Mouse (Mus musculus) left cerebral cortex, adult 9 months (tissue): Measurements from ENCODE around the gene Txndc11.

ENCODE experiments used
- DNase-seq, 2 experiments: peaks; one replicate each; pipeline ENCODE4 v3.0.0; 2022; ENCODE audit warnings: low spot score in 2 of 2

Gene Txndc11

GRCm38 (mm10) chr16:11104905-11105304 is 29.5 kb downstream of the Txndc11 start:
- DNase-seq = no peak

GRCm38 (mm10) chr16:11097301-11097700 is 37.1 kb downstream of the Txndc11 start:
- DNase-seq = no peak

GRCm38 (mm10) chr16:11093717-11094386 is 40.6 kb downstream of the Txndc11 start:
- no peak for DNase-seq

GRCm38 (mm10) chr16:11092523-11092922 is 41.9 kb downstream of the Txndc11 start:
- DNase-seq = peak in 1 of 2 experiments; percentile 67

DNA sequence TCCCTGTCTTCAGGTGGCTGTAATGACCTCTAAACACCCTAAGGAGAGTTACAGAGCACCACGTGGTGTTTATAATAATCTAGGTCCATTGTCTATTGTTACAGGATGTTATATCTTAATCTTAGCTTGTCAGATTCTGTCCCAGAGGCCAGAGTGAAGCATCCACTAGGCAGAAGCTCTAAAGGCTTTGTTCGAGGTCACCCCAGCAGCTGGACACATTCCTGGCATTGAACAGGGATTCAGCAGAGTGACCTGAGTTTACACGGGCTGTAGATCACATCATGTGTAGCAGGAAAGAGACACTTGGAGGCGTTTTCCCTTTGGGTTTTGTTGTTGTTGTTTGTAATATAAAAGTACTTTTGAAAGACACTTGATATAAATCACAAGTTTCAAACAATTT is 42.4 kb downstream of the Txndc11 start:
- no peak for DNase-seq

GRCm38 (mm10) chr16:11090836-11091570 is 43.4 kb downstream of the Txndc11 start:
- DNase-seq = no peak

- no peak for DNase-seq
These were observed 47.4 kb downstream of the Txndc11 start for GRCm38 (mm10) chr16:11086856-11087588.

DNA sequence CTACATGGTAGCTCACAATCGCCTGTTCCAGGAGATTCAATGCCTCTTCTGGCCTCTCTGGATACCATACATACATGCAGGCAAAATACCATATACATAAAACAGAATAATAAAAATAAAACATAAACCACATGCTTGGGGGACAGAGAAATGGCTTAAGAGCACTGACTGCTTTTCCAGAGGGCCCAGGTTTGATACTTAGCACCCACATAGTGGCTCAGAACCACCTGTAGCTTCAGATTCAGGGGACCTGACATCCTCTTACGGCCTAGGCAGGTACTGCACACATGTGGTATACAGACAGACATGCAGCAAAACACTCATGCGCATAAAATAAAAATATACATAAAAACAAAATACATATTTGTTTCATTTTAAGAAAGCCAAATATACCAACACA is 48.2 kb downstream of the Txndc11 start:
- no peak for DNase-seq

- DNase-seq = no peak
These were observed 50.3 kb downstream of the Txndc11 start for GRCm38 (mm10) chr16:11084181-11084580.

DNA sequence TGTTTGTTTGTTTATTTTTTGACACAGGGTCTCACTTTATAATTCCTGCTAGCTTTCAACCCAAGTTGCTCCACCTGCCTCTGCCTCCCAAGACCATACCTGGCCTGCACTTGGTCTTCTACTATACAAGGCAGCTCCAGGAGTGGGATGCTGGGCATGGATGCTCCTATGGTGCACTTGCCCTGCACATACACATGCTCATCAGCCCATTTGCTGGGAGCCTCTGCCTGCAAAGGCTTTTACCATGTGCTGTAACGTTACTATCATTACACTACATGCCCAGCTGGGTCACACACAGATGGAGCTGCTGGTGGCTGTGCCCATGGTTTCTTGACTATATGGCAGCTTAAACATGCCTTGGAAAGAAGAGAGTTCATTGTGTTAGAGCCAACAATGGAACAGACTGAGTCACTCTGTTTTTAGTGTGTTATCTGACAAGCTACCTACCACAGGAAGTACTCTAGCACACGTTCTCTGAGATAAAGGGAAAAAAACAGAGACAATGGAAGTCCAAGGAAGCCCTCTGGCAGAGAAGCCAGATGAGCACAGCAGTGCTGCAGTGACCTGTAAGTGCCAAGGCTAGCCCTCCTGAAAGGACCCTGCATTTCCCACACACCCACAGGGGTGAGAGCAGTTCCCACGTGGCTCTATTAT is 56.1 kb downstream of the Txndc11 start:
- no peak for DNase-seq

DNA sequence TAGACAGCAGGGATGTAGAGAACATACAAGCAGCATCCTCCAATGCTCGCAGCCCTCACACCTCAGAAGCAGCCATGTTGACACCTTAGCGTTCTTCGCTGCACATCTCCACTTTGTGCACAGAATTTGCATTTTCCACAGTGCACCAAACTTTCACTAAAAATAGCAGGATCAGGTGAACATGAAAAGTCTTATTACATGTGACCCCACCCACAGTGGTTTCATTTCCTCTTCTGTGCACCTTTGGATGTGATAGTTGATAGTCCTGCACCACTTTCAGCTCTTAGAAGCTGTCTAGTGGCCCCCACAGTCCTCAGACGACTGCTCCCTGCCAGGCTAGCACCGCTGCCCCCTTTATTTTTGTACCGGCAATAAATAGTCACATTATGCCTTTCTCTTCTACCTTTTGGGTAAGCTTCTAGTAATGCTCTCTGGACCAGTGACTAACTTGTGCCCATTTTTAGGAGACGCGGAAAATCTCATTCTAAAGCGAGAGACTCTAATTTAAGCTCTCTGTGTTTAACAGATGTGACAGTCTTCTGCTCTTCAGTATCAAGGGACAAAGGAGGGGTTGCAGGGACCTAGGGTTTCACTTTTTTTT is 56.7 kb downstream of the Txndc11 start:
- DNase-seq = no peak

GRCm38 (mm10) chr16:11073060-11073459 is 61.4 kb downstream of the Txndc11 start:
- DNase-seq = no peak

GRCm38 (mm10) chr16:11072454-11072853 is 62.0 kb downstream of the Txndc11 start:
- no peak for DNase-seq

DNA sequence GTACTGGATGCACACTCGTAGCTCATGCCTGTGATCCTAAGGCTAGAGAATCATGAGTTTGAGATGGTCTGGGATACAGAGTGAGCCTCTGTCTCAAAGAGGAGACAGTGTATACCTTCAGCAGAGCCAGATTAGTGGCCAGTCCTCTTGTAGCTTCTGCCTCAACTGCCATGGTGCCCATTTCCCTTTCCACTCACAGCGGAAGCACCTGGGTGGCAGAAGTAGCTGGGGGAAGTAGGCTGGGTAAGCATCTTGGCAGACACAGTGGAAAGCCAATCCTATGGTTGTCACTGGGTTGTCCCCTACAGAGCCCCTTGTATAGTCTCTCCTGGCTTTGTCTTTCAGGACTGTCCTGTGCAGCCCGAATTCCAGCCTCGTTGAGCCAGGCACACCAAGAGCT is 62.6 kb downstream of the Txndc11 start:
- no peak for DNase-seq

- DNase-seq = no peak
These were observed 63.3 kb downstream of the Txndc11 start for GRCm38 (mm10) chr16:11071176-11071575.

DNA sequence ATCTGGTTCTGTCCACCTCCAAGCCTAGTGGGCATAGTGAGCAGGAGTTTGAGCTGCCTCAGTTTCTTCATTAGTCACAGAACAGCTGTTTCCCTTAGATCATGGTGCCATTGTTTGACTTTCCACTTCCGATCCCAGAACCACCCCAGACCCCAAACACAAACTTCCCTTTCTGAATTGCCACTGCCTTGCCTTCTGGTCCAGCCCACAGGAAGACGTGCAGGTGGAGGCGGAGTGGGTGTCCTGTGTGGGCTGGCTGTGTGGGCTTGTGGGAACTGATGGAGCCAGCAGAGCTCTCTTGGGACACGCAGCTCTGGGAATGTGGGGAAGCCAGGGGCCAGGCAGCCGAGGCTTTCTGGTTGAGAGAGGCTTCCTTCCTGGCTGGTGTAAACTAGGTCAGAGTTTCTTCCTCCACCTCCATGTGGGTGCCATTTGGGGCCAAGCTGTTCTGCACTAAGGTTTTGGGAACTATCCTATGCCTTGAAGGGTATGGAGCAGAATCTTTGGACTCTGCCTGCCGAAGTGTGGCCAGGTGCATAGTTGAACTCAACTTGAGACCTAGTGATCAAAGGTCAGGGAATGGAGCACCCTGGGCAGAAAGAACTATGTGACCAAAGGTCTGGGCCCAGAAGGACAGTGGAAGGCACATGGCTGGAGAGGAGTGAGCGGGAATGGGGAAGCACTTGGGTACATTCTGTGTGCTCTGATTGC is 64.6 kb downstream of the Txndc11 start:
- no peak for DNase-seq

DNA sequence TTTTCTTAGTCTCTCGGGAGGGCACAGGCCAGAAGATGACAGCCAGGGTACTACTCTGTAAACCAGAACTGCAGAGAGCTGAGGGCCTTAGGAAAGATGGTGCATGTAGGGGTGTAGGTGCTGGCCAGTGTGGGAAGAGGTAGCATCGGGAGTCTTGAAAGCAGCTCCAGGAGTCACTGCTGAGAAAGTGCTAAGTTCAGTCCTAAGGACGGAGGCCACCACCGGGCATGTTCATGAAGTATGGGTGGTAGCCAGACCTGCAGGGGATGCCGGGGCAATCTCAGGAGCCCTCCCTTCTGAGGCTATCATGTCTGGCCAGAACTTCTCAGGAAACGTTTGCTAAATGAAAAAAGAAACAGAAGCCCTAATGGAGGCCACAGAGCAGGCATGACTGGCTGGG is 65.2 kb downstream of the Txndc11 start:
- DNase-seq = no peak

DNA sequence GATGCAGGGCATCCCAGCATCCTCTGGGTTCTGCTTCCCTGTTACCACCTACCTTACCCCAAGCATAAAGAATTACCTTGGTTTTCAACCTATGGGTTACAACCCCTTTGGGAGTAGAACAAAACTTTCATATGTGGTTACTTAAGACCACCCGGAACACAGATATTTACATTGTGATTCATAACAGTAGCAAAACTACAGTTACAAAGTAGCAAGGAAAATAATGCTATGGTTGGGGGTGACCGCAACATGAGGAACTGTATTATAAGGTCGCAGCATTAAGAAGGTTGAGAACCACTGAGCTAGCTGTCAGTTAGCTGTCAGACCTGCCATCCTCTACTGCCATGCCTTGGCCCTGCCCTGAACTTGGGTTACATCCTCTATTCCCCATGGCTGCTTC is 65.8 kb downstream of the Txndc11 start:
- DNase-seq = no peak

DNA sequence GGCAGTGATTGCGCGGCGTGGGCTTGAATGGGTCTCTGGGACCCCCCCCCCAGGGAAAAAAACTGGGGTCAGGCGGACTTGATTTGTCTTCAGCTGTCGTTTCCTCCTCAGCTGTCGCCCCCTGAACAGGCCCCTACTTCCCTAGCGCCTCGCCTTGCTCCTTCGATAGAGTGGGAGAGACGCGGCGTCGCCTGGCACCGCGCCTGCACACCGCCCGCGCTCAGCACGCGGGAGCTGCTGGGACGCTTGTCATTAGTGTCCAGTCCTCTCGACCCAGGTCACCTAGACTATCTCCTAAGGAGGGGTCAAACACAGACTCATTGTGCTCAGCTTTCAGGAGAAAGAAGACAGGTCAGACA is 67.6 kb downstream of the Txndc11 start:
- peak in 1 of 2 experiments; percentile 65 for DNase-seq

DNA sequence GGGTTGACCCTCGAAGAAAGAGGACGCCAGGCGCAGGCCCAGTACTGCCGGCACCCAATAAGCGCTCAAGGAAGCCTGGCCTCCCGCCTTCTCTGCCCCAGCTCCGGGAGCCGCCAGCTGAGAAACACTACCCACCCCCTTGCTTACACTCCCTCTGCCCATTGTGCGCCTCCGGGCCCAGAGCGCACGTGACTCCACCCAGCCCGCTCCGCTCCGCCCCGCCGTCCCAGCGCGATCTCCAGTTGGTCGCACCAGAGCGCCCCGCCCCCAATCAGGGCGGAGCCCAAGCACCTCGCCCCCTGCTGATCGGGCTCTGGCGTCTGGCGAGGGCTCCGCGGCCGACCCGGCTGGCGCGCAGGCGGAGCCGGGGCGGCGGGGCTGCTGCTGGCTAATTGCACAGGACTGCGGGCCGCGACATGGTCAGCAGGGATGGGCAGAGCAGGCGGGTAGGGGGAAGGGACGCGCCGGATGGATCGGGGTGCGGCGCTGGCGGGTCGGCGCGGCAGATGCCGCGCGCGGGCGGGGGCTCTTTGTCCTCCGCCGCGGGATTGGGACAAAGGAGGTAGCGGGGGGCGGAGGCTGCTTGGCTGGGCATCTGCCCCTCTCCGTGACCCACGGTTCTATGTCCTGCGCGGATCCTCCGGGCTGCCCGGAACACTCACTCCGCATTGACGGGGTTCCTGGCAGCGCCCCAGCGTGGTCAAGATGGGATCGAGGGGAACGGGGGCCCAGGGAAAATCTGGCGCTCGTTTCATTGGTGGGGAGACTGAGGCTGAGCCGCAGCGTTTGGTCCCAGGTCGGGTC is 68.2 kb downstream of the Txndc11 start, which contains the start of gene Litaf:
Gene Litaf, minus strand, starts transcription at position 129 of the 804 bp plus-strand sequence.
- peak; percentile 94 to 97 for DNase-seq
